Mouse (Mus musculus) cerebellum, adult 8-10 months (tissue): ENCODE data around the gene Naa38.

Experiments used
- DNase-seq: peaks from one replicate; pipeline ENCODE4 v3.0.0; 2022

Naa38 gene

GRCm38 (mm10) chr11:69401210-69401637, 5.9 kb downstream of the Naa38 start:
- DNase-seq, result peak; percentile 94

GRCm38 (mm10) chr11:69401987-69402386, 6.7 kb downstream of the Naa38 start:
- DNase-seq, result peak; percentile 28

GRCm38 (mm10) chr11:69403691-69404594, 8.7 kb downstream of the Naa38 start:
- DNase-seq, result peak; percentile 28

GRCm38 (mm10) chr11:69404595-69405396, 9.5 kb downstream of the Naa38 start:
- no peak for DNase-seq

GRCm38 (mm10) chr11:69405397-69406200, 10.3 kb downstream of the Naa38 start:
- no peak for DNase-seq

GRCm38 (mm10) chr11:69406282-69406681, 11.0 kb downstream of the Naa38 start:
- DNase-seq, result peak; percentile 31

GRCm38 (mm10) chr11:69406867-69407723, 11.8 kb downstream of the Naa38 start:
- DNase-seq, result no peak

- no peak for DNase-seq
These were observed 12.4 kb downstream of the Naa38 start for GRCm38 (mm10) chr11:69407724-69408004.

- peak; percentile 82 for DNase-seq
These were observed 13.5 kb downstream of the Naa38 start for GRCm38 (mm10) chr11:69408541-69409377.

- peak; percentile 75 for DNase-seq
These were observed 14.2 kb downstream of the Naa38 start for GRCm38 (mm10) chr11:69409378-69410044.

- DNase-seq, result no peak
These were observed 14.7 kb downstream of the Naa38 start for GRCm38 (mm10) chr11:69410045-69410309.

- no peak for DNase-seq
These were observed 15.2 kb downstream of the Naa38 start for GRCm38 (mm10) chr11:69410310-69411072.

- peak; percentile 93 for DNase-seq
These were observed 15.8 kb downstream of the Naa38 start for GRCm38 (mm10) chr11:69411073-69411535.

GRCm38 (mm10) chr11:69411538-69412203, 16.4 kb downstream of the Naa38 start:
- peak; percentile 41 for DNase-seq

GRCm38 (mm10) chr11:69412548-69412947, 17.3 kb downstream of the Naa38 start:
- DNase-seq, result no peak

- DNase-seq, result peak; percentile 77
These were observed 18.2 kb downstream of the Naa38 start, which contains the start of gene Kdm6b for GRCm38 (mm10) chr11:69413221-69414181. Kdm6b (minus strand) TSS chr11:69413675.

- no peak for DNase-seq
These were observed 19.4 kb downstream of the Naa38 start for GRCm38 (mm10) chr11:69414421-69415326.
